Mouse (Mus musculus) embryonic facial prominence, embryonic 14.5 days (tissue): ENCODE measurements around the gene Mkrn2os. TPM values are rescaled to one million over a fixed set of nuclear protein-coding genes. Genes with fewer than 3 reads are reported as not detected.

Experiments
- ATAC-seq: fragments of 200-750 bp; cut with Nextera tagmentation; 2 replicates; pipeline ENCODE4 v1.8.0; 2017; ENCODE audit warnings: low read depth, moderate number of reproducible peaks, moderate TSS enrichment
- DNase-seq: peaks from one replicate; pipeline ENCODE4 v3.0.0-alpha.2; 2015; ENCODE audit warnings: low spot score
- H3K27ac ChIP-seq: fragments of 300-500 bp; sonication (generic); replicated peaks from 2 replicates; pipeline ENCODE4 v1.5.1; 2014; ENCODE audit warnings: low read depth, mild to moderate bottlenecking, low read length, moderate library complexity
- H3K27me3 ChIP-seq: fragments of 300-500 bp; sonication (generic); replicated peaks from 2 replicates; pipeline ENCODE4 v1.6.1; 2014; ENCODE audit warnings: low read length; ENCODE audit not compliant: control insufficient read depth, insufficient read depth
- H3K36me3 ChIP-seq: fragments of 300-500 bp; sonication (generic); 2 replicates; pipeline ENCODE4 v1.6.1; 2014; ENCODE audit warnings: low read length, mixed read lengths; ENCODE audit not compliant: control insufficient read depth, insufficient read depth
- H3K4me1 ChIP-seq: fragments of 300-500 bp; sonication (generic); 2 replicates; pipeline ENCODE4 v1.6.1; 2014; ENCODE audit warnings: antibody characterized with exemption, low read length; ENCODE audit not compliant: control insufficient read depth, insufficient read depth
- H3K4me2 ChIP-seq: fragments of 300-500 bp; sonication (generic); 2 replicates; pipeline ENCODE4 v1.6.1; 2014; ENCODE audit warnings: low read depth, mild to moderate bottlenecking, low read length, moderate library complexity, mixed read lengths
- H3K4me3 ChIP-seq: fragments of 300-500 bp; sonication (generic); 2 replicates; pipeline ENCODE4 v1.5.1; 2014; ENCODE audit warnings: low read depth, mild to moderate bottlenecking, low read length
- H3K9ac ChIP-seq: fragments of 300-500 bp; sonication (generic); 2 replicates; pipeline ENCODE4 v1.6.1; 2014; ENCODE audit warnings: low read depth, mild to moderate bottlenecking, low read length, moderate library complexity, mixed read lengths
- H3K9me3 ChIP-seq: fragments of 300-500 bp; sonication (generic); 2 replicates; pipeline ENCODE4 v1.6.1; 2016; ENCODE audit warnings: low read length; ENCODE audit not compliant: control insufficient read depth
- WGBS: fragments of 180-500 bp; shearing (Covaris S2); extraction: QIAGEN DNeasy Blood & Tissue Kit; methylation state at CpG from one replicate; pipeline ENCODE4 v1.1.7; 2014; 5-methylcytosine and 5-hydroxymethylcytosine counted together
- polyA plus RNA-seq: library from polyadenylated mRNA; unstranded; fragments of >200 nt; fragmentation: Nextera tagmentation; extraction: Ambion mirVana; gene quantifications from 2 replicates; pipeline ENCODE4 v1.2.1, GENCODE M21; 2014

Mkrn2os gene
- polyA plus RNA-seq, 1 experiment from 2014 or later, result 0.78 TPM

- Histone ChIP-seq H3K27me3 (no peaks in the 10 kb centered on the region), H3K4me2 (no peak overlapping the region), H3K4me1 (no peaks in the 10 kb centered on the region), H3K9me3 (no peaks in the 10 kb centered on the region), H3K27ac (no peak overlapping the region), H3K36me3 (peaks cover 83% of the 10 kb centered on the region), H3K9ac (no peak overlapping the region), H3K4me3 (no peak overlapping the region)
- DNase-seq (no peak), ATAC-seq (no peak)
- 91% methylated on average over 7 of the region's 7 CpGs for WGBS
Observed at GRCm38 (mm10) chr6:115574171-115574570, 18.2 kb downstream of the Mkrn2os start.

DNA sequence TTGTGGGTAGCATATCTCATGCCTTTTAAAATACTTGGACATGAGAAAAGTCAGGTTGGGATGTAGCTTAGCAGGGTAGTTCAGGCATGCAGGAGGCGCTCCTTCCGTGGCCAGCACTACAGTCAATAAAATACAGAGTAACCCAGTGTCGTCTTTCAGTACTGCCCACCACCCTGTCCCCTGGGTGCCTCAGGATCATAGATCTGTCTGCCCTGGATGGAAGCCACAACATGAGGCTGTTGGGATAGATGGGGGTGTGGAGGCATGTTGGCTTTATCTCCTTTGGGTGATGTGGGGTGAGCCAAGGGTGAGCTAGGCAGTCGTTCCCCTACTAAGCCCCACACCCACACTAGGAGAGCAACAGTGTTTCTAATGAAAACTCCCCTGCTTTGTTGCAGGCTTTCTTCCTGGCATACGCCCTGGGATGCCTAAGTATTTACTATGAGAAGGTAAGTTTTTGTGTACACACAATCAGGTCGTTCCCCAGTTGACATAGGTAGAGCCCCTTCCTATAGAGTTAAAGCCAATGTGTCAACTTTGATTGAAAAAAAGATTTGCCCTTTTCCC, 26.8 kb downstream of the Mkrn2os start:
- H3K4me1 ChIP-seq, result no peaks in the 10 kb centered on the region
- no peak for ATAC-seq
- no peak overlapping the region for H3K9ac ChIP-seq
- no peak overlapping the region for H3K4me2 ChIP-seq
- no peaks in the 10 kb centered on the region for H3K9me3 ChIP-seq
- WGBS, result 81% methylated on average over 6 of the region's 6 CpGs
- no peak overlapping the region for H3K27ac ChIP-seq
- peaks cover 74% of the 10 kb centered on the region for H3K36me3 ChIP-seq
- no peaks in the 10 kb centered on the region for H3K27me3 ChIP-seq
- H3K4me3 ChIP-seq, result no peak overlapping the region
- DNase-seq, result no peak

DNA sequence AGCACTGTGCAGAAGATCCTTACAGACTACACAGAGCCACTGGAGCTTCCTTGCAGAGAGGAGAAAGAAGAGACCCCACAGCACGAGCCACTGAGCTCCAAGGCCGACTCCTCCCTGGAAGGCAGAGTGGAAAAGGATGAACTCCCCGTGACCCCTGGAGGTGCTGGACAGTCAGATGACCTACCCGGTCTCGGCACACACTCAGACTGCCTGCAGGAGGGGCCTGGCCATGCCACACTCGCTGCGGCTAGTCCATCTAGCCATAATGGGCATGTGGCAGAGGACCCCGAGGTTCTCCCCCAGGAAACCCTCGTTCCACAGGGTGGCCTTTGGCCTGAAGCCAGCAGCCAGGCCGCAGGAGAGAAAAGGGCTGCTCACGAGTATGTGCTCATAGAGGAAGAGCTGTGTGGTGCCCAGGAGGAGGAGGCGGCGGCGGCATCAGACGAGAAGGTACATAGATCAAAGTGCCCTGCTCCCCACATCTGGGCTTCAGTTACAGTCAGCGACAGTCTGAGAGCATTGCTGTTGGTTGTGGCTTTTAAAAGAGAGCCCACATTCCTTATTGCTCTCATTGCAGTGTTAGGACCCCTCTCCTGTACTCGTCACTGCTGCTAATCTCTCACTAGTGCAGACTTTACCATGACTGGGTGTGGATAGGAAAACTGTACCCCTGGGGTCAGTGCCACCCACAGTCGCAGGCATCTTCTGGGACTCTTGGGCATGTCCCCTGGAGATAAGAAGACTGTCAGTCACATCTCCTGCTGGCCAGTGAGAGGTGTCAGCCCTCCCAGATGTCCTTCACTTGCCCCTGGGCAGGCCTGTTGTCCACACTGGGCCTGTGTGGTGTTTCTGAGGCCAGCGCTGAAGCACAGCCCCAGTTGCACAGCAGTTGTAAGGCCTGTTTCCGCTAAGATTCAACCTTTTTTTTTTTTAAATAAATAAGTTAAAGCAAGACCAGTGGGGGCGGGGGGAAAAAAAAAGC, 32.4 kb downstream of the Mkrn2os start:
- no peaks in the 10 kb centered on the region for H3K4me1 ChIP-seq
- no peak overlapping the region for H3K9ac ChIP-seq
- H3K36me3 ChIP-seq, result peaks cover 62% of the 10 kb centered on the region
- 76% methylated on average over 21 of the region's 21 CpGs for WGBS
- H3K27ac ChIP-seq, result no peak overlapping the region
- H3K4me2 ChIP-seq, result no peak overlapping the region
- ATAC-seq (no peak), DNase-seq (no peak)
- no peak overlapping the region for H3K4me3 ChIP-seq
- H3K27me3 ChIP-seq, result no peaks in the 10 kb centered on the region
- H3K9me3 ChIP-seq, result no peaks in the 10 kb centered on the region

DNA sequence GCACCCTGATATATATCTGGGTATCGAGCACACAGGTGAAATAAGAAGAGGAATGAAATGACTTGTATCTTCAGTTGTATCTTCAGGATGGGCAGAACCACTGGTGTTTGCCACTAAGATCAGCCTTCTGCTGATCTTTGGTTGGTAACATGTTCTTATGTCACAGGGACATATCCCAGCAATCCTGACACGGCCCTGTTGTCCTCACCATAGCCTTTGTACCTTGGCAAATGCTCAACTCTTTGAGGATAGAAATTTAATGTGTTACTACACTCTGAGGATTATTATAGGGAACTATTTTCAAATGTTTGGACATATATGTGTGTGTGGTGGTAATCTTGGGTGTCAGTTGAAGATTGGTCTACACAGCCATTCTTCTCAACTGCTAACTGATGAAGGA, 34.2 kb downstream of the Mkrn2os start:
- Histone ChIP-seq H3K9ac (no peak overlapping the region), H3K4me2 (no peak overlapping the region), H3K27ac (no peak overlapping the region), H3K4me1 (no peaks in the 10 kb centered on the region), H3K4me3 (no peak overlapping the region), H3K9me3 (no peaks in the 10 kb centered on the region), H3K36me3 (peaks cover 70% of the 10 kb centered on the region), H3K27me3 (no peaks in the 10 kb centered on the region)
- 92% methylated on average over 2 of the region's 2 CpGs for WGBS
- ATAC-seq, result no peak
- no peak for DNase-seq

- peaks cover 75% of the 10 kb centered on the region for H3K36me3 ChIP-seq
- WGBS, result 74% methylated on average over 5 of the region's 5 CpGs
Observed at GRCm38 (mm10) chr6:115555485-115555884, 36.9 kb downstream of the Mkrn2os start.

GRCm38 (mm10) chr6:115546276-115546675, 46.1 kb downstream of the Mkrn2os start:
- 84% methylated on average over 5 of the region's 5 CpGs for WGBS

More at GRCm38 (mm10) chr6:115555485-115555884, 36.9 kb downstream of the Mkrn2os start:
- Histone ChIP-seq H3K9ac (no peak overlapping the region), H3K4me3 (no peak overlapping the region), H3K27me3 (no peaks in the 10 kb centered on the region), H3K4me2 (no peak overlapping the region), H3K9me3 (no peaks in the 10 kb centered on the region), H3K4me1 (no peaks in the 10 kb centered on the region), H3K27ac (no peak overlapping the region)
- ATAC-seq, result 0 out of 2 replicates have a peak, but pooled peaks have one; percentile 12
- no peak for DNase-seq

GRCm38 (mm10) chr6:115544442-115544970, 47.9 kb downstream of the Mkrn2os start, which contains the start of gene Tsen2:
Gene Tsen2 (plus strand): TSS chr6:115544664.
- no peaks in the 10 kb centered on the region for H3K27me3 ChIP-seq
- 0% methylated on average over 23 of the region's 38 CpGs for WGBS
- peak within 1 kb of the TSS; percentile 64 for H3K4me2 ChIP-seq
- H3K9me3 ChIP-seq, result no peaks in the 10 kb centered on the region
- H3K9ac ChIP-seq, result peak within 1 kb of the TSS; percentile 79
- H3K4me3 ChIP-seq, result peak within 1 kb of the TSS; percentile 62
- ATAC-seq (peak; percentile 96), DNase-seq (peak; percentile 98)
- peak within 1 kb of the TSS; percentile 75 for H3K27ac ChIP-seq
- peaks cover 16% of the 10 kb centered on the region; the same call in 1 of the 2 replicates for H3K36me3 ChIP-seq
- H3K4me1 ChIP-seq, result peaks cover 8% of the 10 kb centered on the region; the same call in 1 of the 2 replicates

More at GRCm38 (mm10) chr6:115546276-115546675, 46.1 kb downstream of the Mkrn2os start:
- peaks cover 8% of the 10 kb centered on the region; the same call in 1 of the 2 replicates for H3K4me1 ChIP-seq
- H3K4me2 ChIP-seq, result no peak overlapping the region
- no peak overlapping the region for H3K27ac ChIP-seq
- no peak overlapping the region for H3K9ac ChIP-seq
- no peak overlapping the region for H3K4me3 ChIP-seq
- peaks cover 31% of the 10 kb centered on the region for H3K36me3 ChIP-seq
- ATAC-seq, result no peak
- DNase-seq, result no peak
- no peaks in the 10 kb centered on the region for H3K27me3 ChIP-seq
- no peaks in the 10 kb centered on the region for H3K9me3 ChIP-seq

DNA sequence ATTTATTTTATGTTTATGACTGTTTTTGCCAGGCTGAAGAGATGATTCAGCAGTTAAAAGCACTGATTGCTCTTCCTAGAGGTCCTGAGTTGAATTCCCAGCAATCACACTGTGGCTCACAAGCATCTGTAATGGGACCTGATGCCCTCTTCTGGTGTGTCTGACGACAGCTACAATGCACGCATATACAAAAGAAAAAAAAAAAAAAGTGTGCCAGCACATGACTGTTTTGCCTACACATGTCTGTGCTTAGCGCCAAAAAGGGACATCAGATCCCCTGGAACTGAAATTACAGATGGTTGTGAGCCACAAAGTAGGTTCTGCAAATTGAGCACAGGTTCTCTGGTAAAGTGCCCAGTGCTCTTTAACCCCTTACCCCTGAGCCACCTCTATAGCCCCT, 50.0 kb downstream of the Mkrn2os start:
- no peak overlapping the region for H3K4me3 ChIP-seq
- no peaks in the 10 kb centered on the region for H3K36me3 ChIP-seq
- H3K4me2 ChIP-seq, result no peak overlapping the region
- peaks cover 8% of the 10 kb centered on the region for H3K4me1 ChIP-seq
- H3K9ac ChIP-seq, result no peak overlapping the region
- 54% methylated on average over 3 of the region's 3 CpGs for WGBS
- ATAC-seq, result no peak
- no peak for DNase-seq
- no peaks in the 10 kb centered on the region for H3K9me3 ChIP-seq
- no peaks in the 10 kb centered on the region for H3K27me3 ChIP-seq
- no peak overlapping the region for H3K27ac ChIP-seq
